Mouse (Mus musculus): ENCODE results near the gene Mrtfb. TPM values are rescaled to one million over a fixed set of nuclear protein-coding genes. Genes with fewer than 3 reads are reported as not detected.

The Mrtfb gene
- polyA plus RNA-seq, 1 experiment from 2014 or later = 23.7 TPM

MicroRNAs within 50 kb of the gene (microRNA counts, 519-probe panel; counts per million panel counts)
- 2,550 counts per million, percentile 56 among the panel's probes with 10 or more counts for microRNA mmu-miR-193b

Small RNAs within 50 kb of the gene (microRNA-seq; reads per million reads assigned to microRNA genes)
- gene Mir193b = 57.3 reads per million, percentile 47 among the genes with 10 or more reads in this experiment
- 1.5 reads per million for gene Mir365-1

Other genes starting within 250 kb of the Mrtfb start
- 13.2 and 14.5 TPM in 2 replicates for gene Ercc4, start 146.8 kb upstream of the Mrtfb start, polyA plus RNA-seq (2015; fragmentation: Nextera tagmentation; extraction: Ambion mirVana)